Mouse (Mus musculus): Measurements from ENCODE around the gene Gemin2. TPM values are rescaled to one million over a fixed set of nuclear protein-coding genes. Genes with fewer than 3 reads are reported as not detected.
"Not testable (repeated sequence)": the region's sequence is repeated elsewhere in the genome, so short reads cannot be mapped to it uniquely, and the experiment has no call there.

The Gemin2 gene
- polyA plus RNA-seq (2015; fragmentation: Nextera tagmentation; extraction: Ambion mirVana), result 19.5 and 20.0 TPM in 2 replicates

DNA sequence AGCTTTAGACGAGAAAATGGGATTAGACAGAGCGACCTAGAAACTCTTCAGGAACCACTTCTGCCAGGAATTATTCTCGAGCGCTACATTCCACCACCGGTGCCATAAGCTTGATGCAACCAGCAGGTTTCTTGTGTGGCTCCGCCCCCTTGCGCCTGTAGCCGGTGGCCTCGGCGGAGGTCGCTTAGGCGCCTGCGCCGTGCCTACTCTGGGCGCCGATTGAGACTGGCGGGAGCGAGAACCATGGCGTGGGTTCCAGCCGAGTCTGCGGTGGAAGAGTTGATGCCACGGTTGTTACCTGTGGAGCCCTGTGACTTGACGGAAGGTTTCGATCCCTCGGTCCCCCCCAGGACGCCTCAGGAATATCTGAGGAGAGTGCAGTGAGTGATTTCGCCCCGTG lies at the start of gene Gemin2:
Gene Gemin2, plus strand, starts transcription at position 160 of the 400 bp plus-strand sequence.
- under 1% methylated on average over 28 of the region's 28 CpGs for WGBS (ENCODE audit: insufficient replicate concordance)
- TF ChIP-seq EP300 (IDR thresholded peaks at IDR 0.05; ENCODE audit: low read depth) (no peak), CTCF (IDR thresholded peaks at IDR 0.05; ENCODE audit: low read depth) (peak; percentile 39)
- Histone ChIP-seq H3K36me3 (replicated peaks; ENCODE audit: insufficient read depth, low read length) (peaks cover 10% of the 10 kb centered on the region; the same call in 1 of the 2 replicates), H3K4me3 (ENCODE audit: low read depth, low read length) (peak within 1 kb of the TSS; percentile 77), H3K4me2 (ENCODE audit: low read depth, low read length) (peak within 1 kb of the TSS; percentile 80), H3K27me3 (ENCODE audit: insufficient read depth, low read length) (no peaks in the 10 kb centered on the region), H3K27ac (ENCODE audit: low read depth) (peak within 1 kb of the TSS; percentile 83), H3K4me1 (ENCODE audit: insufficient read depth) (peaks cover 10% of the 10 kb centered on the region), H3K9ac (replicated peaks) (peak within 1 kb of the TSS; percentile 83), H3K9me3 (ENCODE audit: low read length) (no peaks in the 10 kb centered on the region)
- ATAC-seq (peak; percentile 60), DNase-seq (peak; percentile 92)

GRCm38 (mm10) chr12:58964583-58964982 lies 48.6 kb upstream of the Gemin2 start:
- ATAC-seq, result no peak
- Histone ChIP-seq H3K9ac (replicated peaks) (no peak overlapping the region), H3K4me2 (ENCODE audit: low read depth, low read length) (no peak overlapping the region), H3K36me3 (replicated peaks; ENCODE audit: insufficient read depth, low read length) (peaks cover 41% of the 10 kb centered on the region), H3K27me3 (ENCODE audit: insufficient read depth, low read length) (no peaks in the 10 kb centered on the region), H3K9me3 (ENCODE audit: low read length) (no peaks in the 10 kb centered on the region), H3K27ac (ENCODE audit: low read depth) (no peak overlapping the region), H3K4me1 (ENCODE audit: insufficient read depth) (no peaks in the 10 kb centered on the region), H3K4me3 (ENCODE audit: low read depth, low read length) (no peak overlapping the region)
- 69% methylated on average over 4 of the region's 4 CpGs for WGBS (ENCODE audit: insufficient replicate concordance)
- DNase-seq, result peak; percentile 34
- no peak for TF ChIP-seq EP300 (IDR thresholded peaks at IDR 0.05; ENCODE audit: low read depth)
- peak; percentile 73 for TF ChIP-seq CTCF (IDR thresholded peaks at IDR 0.05; ENCODE audit: low read depth)

GRCm38 (mm10) chr12:58976966-58977365 lies 36.2 kb upstream of the Gemin2 start:
- Histone ChIP-seq H3K36me3 (replicated peaks; ENCODE audit: insufficient read depth, low read length) (peaks cover 34% of the 10 kb centered on the region), H3K27ac (ENCODE audit: low read depth) (no peak overlapping the region), H3K4me1 (ENCODE audit: insufficient read depth) (no peaks in the 10 kb centered on the region), H3K9me3 (ENCODE audit: low read length) (no peaks in the 10 kb centered on the region), H3K4me3 (ENCODE audit: low read depth, low read length) (no peak overlapping the region), H3K9ac (replicated peaks) (no peak overlapping the region), H3K27me3 (ENCODE audit: insufficient read depth, low read length) (no peaks in the 10 kb centered on the region), H3K4me2 (ENCODE audit: low read depth, low read length) (no peak overlapping the region)
- TF ChIP-seq EP300 (IDR thresholded peaks at IDR 0.05; ENCODE audit: low read depth) (no peak), CTCF (IDR thresholded peaks at IDR 0.05; ENCODE audit: low read depth) (peak; percentile 41; the same call in 1 of the 2 replicates)
- DNase-seq, result no peak
- ATAC-seq, result no peak
- WGBS (ENCODE audit: insufficient replicate concordance), result 82% methylated on average over 2 of the region's 2 CpGs

DNA sequence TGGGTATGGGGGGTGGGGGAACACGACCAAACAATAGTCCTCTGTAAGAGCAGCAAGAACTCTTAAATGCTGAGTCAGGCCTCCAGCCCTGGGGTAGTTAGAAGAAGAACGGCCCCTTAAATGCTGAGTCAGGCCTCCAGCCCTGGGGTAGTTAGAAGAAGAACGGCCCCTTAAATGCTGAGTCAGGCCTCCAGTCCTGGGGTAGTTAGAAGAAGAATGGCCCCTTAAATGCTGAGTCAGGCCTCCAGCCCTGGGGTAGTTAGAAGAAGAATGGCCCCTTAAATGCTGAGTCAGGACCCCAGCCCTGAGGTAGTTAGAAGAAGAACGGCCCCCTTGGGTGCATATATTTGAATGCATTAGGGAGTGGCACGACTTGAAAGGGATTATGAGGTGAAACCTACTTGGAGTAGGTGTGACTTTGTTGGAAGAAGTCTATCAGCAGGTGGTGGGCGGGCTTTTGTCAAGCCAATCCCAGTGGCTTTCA lies 32.0 kb upstream of the Gemin2 start:
- H3K9me3 ChIP-seq (ENCODE audit: low read length); H3K27me3 ChIP-seq (ENCODE audit: insufficient read depth, low read length); H3K4me3 ChIP-seq (ENCODE audit: low read depth, low read length); H3K27ac ChIP-seq (ENCODE audit: low read depth); H3K4me2 ChIP-seq (ENCODE audit: low read depth, low read length); H3K9ac ChIP-seq (replicated peaks); H3K4me1 ChIP-seq (ENCODE audit: insufficient read depth); DNase-seq: not testable (repeated sequence)
- peaks cover 40% of the 10 kb centered on the region for H3K36me3 ChIP-seq (replicated peaks; ENCODE audit: insufficient read depth, low read length)
- 63% methylated on average over 6 of the region's 6 CpGs for WGBS (ENCODE audit: insufficient replicate concordance)
- 0 out of 2 replicates have a peak, but pooled peaks have one; percentile 33 for ATAC-seq

DNA sequence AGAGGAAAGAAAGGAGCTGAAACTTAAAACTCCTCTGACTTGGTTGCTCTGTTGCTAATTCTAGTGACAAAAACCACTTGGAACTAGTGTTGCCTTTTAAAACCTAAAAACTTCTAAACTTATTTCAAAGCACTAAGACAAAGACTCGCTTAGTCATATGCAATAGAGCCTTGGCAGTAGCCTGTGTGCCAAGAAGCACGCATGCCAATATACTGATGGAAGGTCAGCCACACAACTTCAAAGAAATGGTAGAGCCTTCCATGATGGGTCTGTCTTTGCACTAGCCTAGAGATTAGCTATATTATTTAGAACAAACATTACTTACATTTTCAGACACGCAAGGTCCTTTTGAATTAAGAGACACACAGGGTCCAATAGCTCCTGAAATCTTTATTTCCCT lies 27.4 kb upstream of the Gemin2 start:
- 91% methylated on average over 3 of the region's 3 CpGs for WGBS (ENCODE audit: insufficient replicate concordance)
- H3K4me1 ChIP-seq (ENCODE audit: insufficient read depth), result no peaks in the 10 kb centered on the region
- H3K9ac ChIP-seq (replicated peaks), result no peak overlapping the region
- peaks cover 42% of the 10 kb centered on the region for H3K36me3 ChIP-seq (replicated peaks; ENCODE audit: insufficient read depth, low read length)
- no peak overlapping the region for H3K27ac ChIP-seq (ENCODE audit: low read depth)
- ATAC-seq, result no peak
- TF ChIP-seq CTCF (IDR thresholded peaks at IDR 0.05; ENCODE audit: low read depth), result no peak
- no peak for TF ChIP-seq EP300 (IDR thresholded peaks at IDR 0.05; ENCODE audit: low read depth)
- no peak for DNase-seq
- H3K27me3 ChIP-seq (ENCODE audit: insufficient read depth, low read length), result no peaks in the 10 kb centered on the region
- no peak overlapping the region for H3K4me3 ChIP-seq (ENCODE audit: low read depth, low read length)
- no peak overlapping the region for H3K4me2 ChIP-seq (ENCODE audit: low read depth, low read length)
- H3K9me3 ChIP-seq (ENCODE audit: low read length), result no peaks in the 10 kb centered on the region

GRCm38 (mm10) chr12:59010482-59010881 lies 2.7 kb upstream of the Gemin2 start:
- peaks cover 15% of the 10 kb centered on the region for H3K36me3 ChIP-seq (replicated peaks; ENCODE audit: insufficient read depth, low read length)
- H3K4me3 ChIP-seq (ENCODE audit: low read depth, low read length), result peak overlapping the region; percentile 77
- peak; percentile 26 for DNase-seq
- TF ChIP-seq CTCF (IDR thresholded peaks at IDR 0.05; ENCODE audit: low read depth) (peak; percentile 45), EP300 (IDR thresholded peaks at IDR 0.05; ENCODE audit: low read depth) (no peak)
- H3K27me3 ChIP-seq (ENCODE audit: insufficient read depth, low read length), result no peaks in the 10 kb centered on the region
- H3K4me1 ChIP-seq (ENCODE audit: insufficient read depth), result peaks cover 10% of the 10 kb centered on the region
- ATAC-seq, result no peak
- H3K4me2 ChIP-seq (ENCODE audit: low read depth, low read length), result peak overlapping the region; percentile 72
- H3K9ac ChIP-seq (replicated peaks), result peak overlapping the region; percentile 83; the same call in 1 of the 2 replicates
- 61% methylated on average over 2 of the region's 2 CpGs for WGBS (ENCODE audit: insufficient replicate concordance)
- peak overlapping the region; percentile 98 for H3K27ac ChIP-seq (ENCODE audit: low read depth)
- H3K9me3 ChIP-seq (ENCODE audit: low read length), result no peaks in the 10 kb centered on the region
